Mouse (Mus musculus) adrenal gland, postnatal 36 days (tissue): ENCODE measurements around the gene Card19. TPM values are rescaled to one million over a fixed set of nuclear protein-coding genes. Genes with fewer than 3 reads are reported as not detected.

ENCODE experiments used
- DNase-seq, 2 experiments: peaks; one replicate each; pipeline ENCODE4 v3.0.0; 2021; ENCODE audit warnings: mixed read lengths in 1 of 2
- total RNA-seq, 2 experiments: library from RNA; stranded (reverse); gene quantifications; 2 replicates each; pipeline ENCODE4 v1.2.3; 2021

The Card19 gene
- total RNA-seq, 2 experiments from 2014 or later = 70.5 to 73.8 TPM

DNA sequence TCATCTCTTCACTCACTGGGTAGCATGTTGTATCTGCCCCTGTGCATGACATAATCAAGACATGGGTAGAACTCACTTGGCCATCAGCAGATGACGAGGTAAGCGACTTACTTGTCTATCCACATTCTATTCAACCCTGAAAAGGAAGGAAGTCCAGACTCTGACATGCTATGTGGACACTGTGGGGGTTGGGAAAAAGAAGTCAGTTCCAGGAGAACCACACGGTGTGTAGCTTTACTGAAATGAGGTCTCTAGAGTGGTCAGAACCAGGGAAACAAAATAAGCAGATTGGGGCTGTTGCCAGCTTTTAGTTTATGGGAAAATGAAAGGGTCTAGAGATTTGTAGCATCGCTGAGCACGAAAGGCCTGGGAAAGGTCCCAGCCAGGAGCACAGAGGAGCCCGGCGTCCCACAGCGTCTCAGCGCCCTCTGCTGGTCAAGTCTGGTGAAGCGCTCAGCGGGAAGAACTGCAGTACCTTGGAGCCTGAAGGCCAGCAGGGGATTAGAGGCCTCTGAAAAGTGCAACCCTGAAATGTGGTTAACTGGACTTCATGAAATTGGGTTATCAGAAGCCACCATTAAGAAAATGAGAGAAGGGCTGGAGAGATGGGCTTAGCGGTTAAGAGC lies 42.8 kb downstream of the Card19 start:
- DNase-seq = peak; percentile 94

- DNase-seq = no peak
Measured at GRCm38 (mm10) chr13:49172335-49172734, 43.5 kb downstream of the Card19 start.

DNA sequence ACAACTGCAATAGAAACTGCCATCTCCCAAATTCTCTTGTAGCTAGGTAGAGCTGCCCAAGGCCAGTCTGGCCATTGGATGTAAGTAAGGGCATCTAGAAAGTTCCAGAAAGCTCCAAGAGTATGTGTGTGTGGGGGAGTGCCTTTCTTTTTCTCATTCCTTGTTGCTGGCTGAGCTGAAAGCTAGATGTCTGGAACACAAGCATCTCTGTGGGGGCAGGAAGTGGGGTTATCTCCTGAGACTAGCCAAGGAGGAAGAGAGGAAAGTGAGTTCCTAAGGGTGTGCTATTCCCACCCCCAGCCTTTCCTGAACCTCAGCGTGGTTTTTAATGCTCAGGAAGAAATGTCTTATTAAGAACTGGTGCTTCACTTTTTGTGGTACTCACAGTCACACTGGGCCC lies 44.1 kb downstream of the Card19 start:
- no peak for DNase-seq

GRCm38 (mm10) chr13:49170623-49171022 lies 45.2 kb downstream of the Card19 start:
- no peak for DNase-seq

GRCm38 (mm10) chr13:49169448-49170207 lies 46.2 kb downstream of the Card19 start:
- peak; percentile 96 for DNase-seq

DNA sequence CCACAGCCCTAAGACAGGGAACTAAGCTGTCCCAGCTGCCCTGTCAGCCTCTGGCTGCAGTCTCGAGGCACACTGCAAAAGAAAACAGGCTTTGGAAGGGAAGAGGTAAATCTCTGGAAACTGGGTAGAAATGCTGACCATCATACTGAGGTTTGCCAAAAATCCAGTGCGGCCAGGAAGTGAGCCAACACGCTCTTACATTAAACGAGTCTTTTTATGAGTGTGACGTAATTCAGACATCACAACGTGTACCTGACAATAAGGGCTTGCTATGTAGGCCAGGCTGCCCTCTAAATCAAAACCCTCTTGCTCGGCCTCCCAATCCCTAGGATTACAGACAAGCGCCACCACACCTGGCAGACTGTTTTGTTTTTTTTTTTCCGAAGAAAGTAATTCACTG lies 48.8 kb downstream of the Card19 start:
- DNase-seq = no peak

DNA sequence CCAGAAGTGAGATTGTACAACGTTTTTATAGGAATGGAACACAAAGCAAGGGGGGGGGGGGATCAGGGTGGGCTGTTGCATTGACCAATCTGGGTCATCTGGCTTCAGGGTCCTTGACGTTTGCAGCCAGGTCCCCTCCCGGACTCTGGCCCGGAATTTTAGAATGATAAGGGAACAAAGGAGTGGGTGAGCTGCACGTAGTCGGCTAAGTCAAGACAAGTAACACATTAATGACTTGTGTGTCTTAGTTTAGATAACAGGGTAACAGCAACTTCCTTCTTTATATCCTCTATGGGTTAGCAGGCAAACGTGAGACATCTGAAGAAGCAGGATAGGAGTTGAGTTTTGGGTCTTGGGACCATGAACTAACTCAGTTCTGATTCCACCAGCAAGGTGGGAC lies 52.2 kb downstream of the Card19 start:
- no peak for DNase-seq

DNA sequence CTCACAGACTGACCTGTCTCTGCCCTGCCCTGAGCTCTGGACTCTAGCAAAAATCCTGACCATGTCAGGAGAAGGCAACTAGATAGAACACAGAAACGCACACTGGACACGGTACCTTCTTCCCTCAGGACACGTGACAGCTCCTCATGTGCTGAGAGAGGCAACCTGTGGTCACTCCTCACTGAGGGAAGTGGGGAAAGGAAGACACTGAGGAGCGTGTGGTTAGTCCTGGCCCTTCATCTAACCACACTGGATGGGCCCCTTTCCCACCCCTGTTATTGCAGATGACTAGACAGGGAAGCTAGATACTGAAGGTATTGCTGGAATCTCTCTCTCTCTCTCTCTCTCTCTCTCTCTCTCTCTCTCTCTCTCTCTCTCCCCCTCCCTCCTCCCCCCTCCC lies 53.1 kb downstream of the Card19 start:
- DNase-seq = no peak

- DNase-seq = no peak
Measured at GRCm38 (mm10) chr13:49161236-49161635, 54.6 kb downstream of the Card19 start.

- DNase-seq = no peak
Measured at GRCm38 (mm10) chr13:49158040-49158713, 57.7 kb downstream of the Card19 start.

DNA sequence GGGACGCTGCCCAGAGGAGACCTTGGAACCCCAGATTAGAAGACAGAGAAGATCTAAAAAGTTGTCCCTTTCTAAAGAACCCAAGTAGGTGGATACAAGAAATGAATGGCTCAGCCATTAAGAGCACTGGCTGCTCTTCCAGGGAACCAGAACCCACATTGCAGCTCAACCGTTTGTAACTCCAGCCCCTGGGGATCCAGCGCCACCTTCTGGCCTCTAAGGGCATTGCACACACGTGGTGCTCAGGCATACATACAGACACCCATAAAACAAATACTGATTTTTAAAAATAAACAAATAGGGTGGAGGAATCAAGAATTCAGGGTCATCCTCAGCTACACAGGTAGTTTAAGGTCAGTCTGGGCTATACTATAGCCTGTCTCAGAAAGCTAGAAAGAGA lies 59.2 kb downstream of the Card19 start:
- DNase-seq = no peak

DNA sequence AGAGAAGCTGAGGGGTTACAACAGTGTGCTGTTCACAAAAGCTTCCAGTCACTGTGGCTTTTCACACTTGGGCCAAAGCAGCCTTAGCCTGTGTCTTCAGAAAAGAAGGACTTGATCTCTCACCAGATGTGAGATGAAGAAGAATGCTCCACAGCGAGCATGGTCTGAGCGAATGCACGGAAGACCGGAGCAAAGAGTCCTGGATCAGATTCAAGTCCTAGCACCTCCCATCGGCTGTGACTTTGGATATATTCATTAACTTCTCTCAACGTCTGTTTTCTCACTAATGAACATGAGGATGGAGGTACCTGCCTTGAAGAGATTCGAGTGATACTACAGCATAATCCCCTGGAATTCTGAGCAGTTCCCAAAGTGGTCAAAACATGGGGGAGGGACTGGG lies 61.2 kb downstream of the Card19 start:
- DNase-seq = no peak

DNA sequence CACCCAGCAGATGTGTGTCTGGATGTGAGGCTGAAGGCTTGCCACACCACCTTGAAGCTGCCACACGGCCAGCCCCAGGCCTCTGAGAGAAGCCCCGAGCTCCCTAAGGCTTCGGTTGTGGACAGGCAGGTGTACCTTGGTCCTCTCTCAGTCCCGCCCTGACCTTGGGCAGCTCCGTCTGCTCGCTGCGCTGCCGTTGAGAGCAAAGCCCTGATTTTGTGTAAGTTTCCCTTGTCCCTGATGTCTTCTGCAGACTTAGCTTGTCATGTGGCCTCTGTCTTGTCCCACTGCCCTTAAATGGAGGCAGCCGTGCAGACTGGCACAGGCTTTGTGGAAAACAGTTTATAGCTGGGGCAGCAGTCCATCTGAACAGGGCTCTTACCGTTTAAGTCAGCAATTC lies 61.8 kb downstream of the Card19 start:
- DNase-seq = no peak

Other genes starting within 250 kb of the Card19 start
- gene Fam120a, start 248.0 kb downstream of the Card19 start, total RNA-seq = 100 to 1,000 TPM; 182 to 184 TPM
- gene Wnk2, start 68.0 kb downstream of the Card19 start, total RNA-seq = 1 to 10 TPM; 2.0 TPM
- gene Ninj1, start 28.6 kb downstream of the Card19 start, total RNA-seq = 10 to 100 TPM; 51.1 to 61.4 TPM
- 10 to 100 TPM in 1 of 2 experiments, 1 to 10 TPM in 1; 1.2 to 36.5 TPM for gene Susd3, start 32.7 kb upstream of the Card19 start, total RNA-seq
- 1 to 10 TPM; 2.7 to 5.3 TPM for gene Fgd3, start 104.3 kb upstream of the Card19 start, total RNA-seq
- gene Bicd2, start 125.5 kb upstream of the Card19 start, total RNA-seq = 10 to 100 TPM; 34.8 to 44.6 TPM
- gene Ippk, start 205.2 kb upstream of the Card19 start, total RNA-seq = 10 to 100 TPM; 33.1 to 49.4 TPM